Mouse (Mus musculus): ENCODE results near the gene Glis3. TPM values are rescaled to one million over a fixed set of nuclear protein-coding genes. Genes with fewer than 3 reads are reported as not detected.

Gene Glis3
- polyA plus RNA-seq, 1 experiment from 2014 or later, result 2.0 TPM

DNA sequence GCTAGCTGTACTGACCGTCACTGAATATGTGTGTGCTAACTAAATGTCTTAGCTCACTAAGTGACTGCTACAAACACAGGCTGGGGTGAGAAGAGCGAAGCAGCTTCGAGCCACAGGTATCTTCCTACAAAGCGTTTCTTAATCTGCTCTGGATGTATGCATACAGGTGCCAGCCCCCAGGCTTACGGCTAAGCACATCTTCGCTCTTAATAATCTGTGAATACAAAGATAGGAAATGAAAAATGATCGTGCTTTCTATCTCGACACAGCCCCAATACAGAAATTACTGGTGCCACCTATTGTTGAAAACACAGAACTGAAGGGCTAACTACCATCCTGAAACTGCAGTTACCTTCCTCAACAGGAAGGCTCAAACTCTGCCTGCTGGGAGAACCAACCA lies 51.5 kb downstream of the Glis3 start:
- WGBS, result 44% methylated on average over 8 of the region's 8 CpGs
- H3K27ac ChIP-seq (ENCODE audit: low read length), result no peak overlapping the region
- H3K27me3 ChIP-seq (replicated peaks; ENCODE audit: insufficient read depth, low read length), result no peaks in the 10 kb centered on the region
- H3K4me2 ChIP-seq (replicated peaks; ENCODE audit: low read depth, low read length), result no peak overlapping the region
- H3K9me3 ChIP-seq (ENCODE audit: low read length), result no peaks in the 10 kb centered on the region
- no peak overlapping the region for H3K9ac ChIP-seq (replicated peaks; ENCODE audit: low read depth)
- no peaks in the 10 kb centered on the region for H3K36me3 ChIP-seq (ENCODE audit: insufficient read depth, low read length)
- TF ChIP-seq EP300 (IDR thresholded peaks at IDR 0.05) (no peak), CTCF (IDR thresholded peaks at IDR 0.05) (peak; percentile 72)
- no peak for ATAC-seq
- no peaks in the 10 kb centered on the region for H3K4me1 ChIP-seq (ENCODE audit: insufficient read depth, low read depth, low read length)
- H3K4me3 ChIP-seq (ENCODE audit: low read depth, low read length), result no peak overlapping the region
- DNase-seq (ENCODE audit: low spot score), result peak; percentile 55

DNA sequence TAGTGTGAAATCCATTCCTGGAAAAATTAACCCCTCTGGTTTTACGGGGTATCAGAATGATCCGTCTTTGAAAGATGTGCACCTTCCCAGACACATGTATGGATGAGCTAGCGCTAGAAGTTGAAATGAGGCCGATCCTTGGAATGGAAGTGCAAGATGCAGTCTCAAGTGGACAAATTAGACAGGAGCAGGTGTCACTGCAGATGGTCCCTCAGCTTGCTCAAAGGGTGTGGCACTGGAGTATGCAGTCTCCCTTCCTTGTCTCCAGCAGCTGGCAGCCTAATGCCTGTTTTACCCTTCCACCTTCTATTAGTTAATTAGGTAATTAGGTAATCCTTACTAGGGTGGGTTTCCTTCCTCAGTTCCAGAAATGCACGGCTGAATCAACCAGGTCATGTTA lies 53.7 kb downstream of the Glis3 start:
- H3K4me2 ChIP-seq (replicated peaks; ENCODE audit: low read depth, low read length), result no peak overlapping the region
- no peaks in the 10 kb centered on the region for H3K4me1 ChIP-seq (ENCODE audit: insufficient read depth, low read depth, low read length)
- no peaks in the 10 kb centered on the region for H3K36me3 ChIP-seq (ENCODE audit: insufficient read depth, low read length)
- no peak for DNase-seq (ENCODE audit: low spot score)
- ATAC-seq, result no peak
- no peaks in the 10 kb centered on the region for H3K9me3 ChIP-seq (ENCODE audit: low read length)
- H3K9ac ChIP-seq (replicated peaks; ENCODE audit: low read depth), result no peak overlapping the region
- no peak overlapping the region for H3K27ac ChIP-seq (ENCODE audit: low read length)
- 93% methylated on average over 5 of the region's 5 CpGs for WGBS
- no peak overlapping the region for H3K4me3 ChIP-seq (ENCODE audit: low read depth, low read length)
- H3K27me3 ChIP-seq (replicated peaks; ENCODE audit: insufficient read depth, low read length), result no peaks in the 10 kb centered on the region
- no peak for TF ChIP-seq EP300 (IDR thresholded peaks at IDR 0.05)
- TF ChIP-seq CTCF (IDR thresholded peaks at IDR 0.05), result no peak

DNA sequence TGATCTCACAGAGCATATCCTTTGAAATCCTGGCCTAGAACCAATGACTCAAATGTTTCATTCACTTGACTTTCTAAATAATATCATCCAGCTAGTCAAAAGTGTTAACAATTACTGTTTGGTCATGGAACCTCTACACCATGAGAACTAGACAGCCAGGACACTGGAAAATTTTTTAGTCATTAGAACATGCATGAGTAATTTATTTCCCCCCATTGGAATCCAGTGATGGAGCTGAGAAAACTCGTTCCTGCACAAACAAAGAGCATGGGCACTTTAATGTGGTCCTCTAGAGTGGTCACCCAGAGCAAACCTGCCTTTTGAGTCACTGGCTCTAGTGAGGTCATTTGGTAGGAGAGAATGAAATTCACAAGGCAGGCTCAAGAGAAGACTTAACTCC lies 55.3 kb downstream of the Glis3 start:
- DNase-seq (ENCODE audit: low spot score) (no peak), ATAC-seq (no peak)
- no peaks in the 10 kb centered on the region for H3K9me3 ChIP-seq (ENCODE audit: low read length)
- no peaks in the 10 kb centered on the region for H3K27me3 ChIP-seq (replicated peaks; ENCODE audit: insufficient read depth, low read length)
- H3K36me3 ChIP-seq (ENCODE audit: insufficient read depth, low read length), result no peaks in the 10 kb centered on the region
- no peak overlapping the region for H3K4me2 ChIP-seq (replicated peaks; ENCODE audit: low read depth, low read length)
- TF ChIP-seq EP300 (IDR thresholded peaks at IDR 0.05), result no peak
- TF ChIP-seq CTCF (IDR thresholded peaks at IDR 0.05), result no peak
- H3K27ac ChIP-seq (ENCODE audit: low read length), result no peak overlapping the region
- H3K4me3 ChIP-seq (ENCODE audit: low read depth, low read length), result no peak overlapping the region
- 54% methylated on average over 1 of the region's 1 CpGs for WGBS
- no peak overlapping the region for H3K9ac ChIP-seq (replicated peaks; ENCODE audit: low read depth)
- no peaks in the 10 kb centered on the region for H3K4me1 ChIP-seq (ENCODE audit: insufficient read depth, low read depth, low read length)

DNA sequence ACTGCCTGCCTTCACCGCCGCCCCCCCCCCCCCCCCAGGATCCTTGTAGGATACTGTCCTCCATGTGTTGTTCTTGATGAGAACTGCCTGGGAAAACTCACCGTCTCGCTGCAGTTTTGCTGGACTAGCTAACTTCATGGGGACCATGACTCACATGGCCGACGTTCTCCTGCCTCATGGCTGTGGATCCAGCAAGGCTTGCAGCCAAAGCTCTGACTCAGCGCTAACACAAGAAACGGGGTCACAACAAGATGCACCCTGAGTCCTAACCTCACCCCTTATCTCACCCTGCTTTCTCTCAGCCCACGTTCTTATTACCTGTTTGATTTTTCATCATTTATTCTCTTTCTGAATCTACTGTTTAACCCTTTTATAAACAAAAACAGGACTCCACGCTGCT lies 56.2 kb downstream of the Glis3 start:
- H3K27me3 ChIP-seq (replicated peaks; ENCODE audit: insufficient read depth, low read length), result no peaks in the 10 kb centered on the region
- H3K9ac ChIP-seq (replicated peaks; ENCODE audit: low read depth), result no peak overlapping the region
- no peak overlapping the region for H3K4me3 ChIP-seq (ENCODE audit: low read depth, low read length)
- 70% methylated on average over 10 of the region's 10 CpGs for WGBS
- H3K27ac ChIP-seq (ENCODE audit: low read length), result no peak overlapping the region
- no peaks in the 10 kb centered on the region for H3K4me1 ChIP-seq (ENCODE audit: insufficient read depth, low read depth, low read length)
- TF ChIP-seq EP300 (IDR thresholded peaks at IDR 0.05) (no peak), CTCF (IDR thresholded peaks at IDR 0.05) (no peak)
- ATAC-seq (no peak), DNase-seq (ENCODE audit: low spot score) (no peak)
- H3K9me3 ChIP-seq (ENCODE audit: low read length), result no peaks in the 10 kb centered on the region
- no peak overlapping the region for H3K4me2 ChIP-seq (replicated peaks; ENCODE audit: low read depth, low read length)
- no peaks in the 10 kb centered on the region for H3K36me3 ChIP-seq (ENCODE audit: insufficient read depth, low read length)

DNA sequence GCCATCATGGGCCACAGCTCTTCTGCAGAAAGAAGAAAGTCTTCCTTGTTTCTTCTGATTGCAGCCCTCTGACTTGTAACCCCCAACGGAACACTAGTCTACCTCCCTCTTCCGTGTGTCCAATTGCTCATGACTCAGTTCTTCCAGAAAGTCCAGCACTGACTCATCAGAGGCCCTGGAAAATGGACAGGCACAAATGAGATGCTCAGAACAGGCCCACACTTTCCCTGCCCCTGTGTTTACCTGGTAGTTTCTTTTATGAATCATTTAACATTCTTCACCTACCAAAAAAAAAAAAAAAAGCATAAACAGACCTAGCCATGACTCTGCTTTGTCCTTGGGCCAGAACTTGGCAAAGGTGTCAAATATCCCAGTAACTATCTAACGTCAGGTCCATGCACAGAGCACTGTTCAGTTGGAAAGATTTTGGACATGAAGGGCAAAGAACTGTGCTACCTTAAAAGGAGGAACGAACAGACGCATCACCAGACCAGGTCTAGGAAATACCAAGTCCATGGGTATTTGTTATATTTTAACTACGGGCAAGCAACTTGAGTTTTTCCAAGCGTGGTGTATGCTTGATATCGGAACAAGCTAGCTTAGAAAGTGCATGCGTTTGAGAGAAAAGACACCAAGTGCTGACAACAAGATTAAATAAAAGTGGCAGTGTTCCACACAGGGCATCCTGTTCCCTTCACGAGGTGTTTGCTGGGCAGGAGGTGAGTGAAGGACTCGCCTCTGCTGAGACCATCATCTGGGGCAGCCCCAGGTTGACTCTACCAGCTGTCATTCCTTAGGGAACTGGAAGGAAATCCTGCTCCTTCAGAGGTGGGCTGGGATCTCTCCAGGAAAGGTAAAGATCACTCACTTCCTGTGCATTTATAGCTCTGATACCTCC lies 58.0 kb downstream of the Glis3 start:
- no peaks in the 10 kb centered on the region for H3K4me1 ChIP-seq (ENCODE audit: insufficient read depth, low read depth, low read length)
- no peak for TF ChIP-seq CTCF (IDR thresholded peaks at IDR 0.05)
- no peak for TF ChIP-seq EP300 (IDR thresholded peaks at IDR 0.05)
- H3K27me3 ChIP-seq (replicated peaks; ENCODE audit: insufficient read depth, low read length), result no peaks in the 10 kb centered on the region
- no peak overlapping the region for H3K27ac ChIP-seq (ENCODE audit: low read length)
- no peaks in the 10 kb centered on the region for H3K36me3 ChIP-seq (ENCODE audit: insufficient read depth, low read length)
- DNase-seq (ENCODE audit: low spot score), result no peak
- no peak overlapping the region for H3K9ac ChIP-seq (replicated peaks; ENCODE audit: low read depth)
- H3K4me3 ChIP-seq (ENCODE audit: low read depth, low read length), result no peak overlapping the region
- no peaks in the 10 kb centered on the region for H3K9me3 ChIP-seq (ENCODE audit: low read length)
- ATAC-seq, result no peak
- no peak overlapping the region for H3K4me2 ChIP-seq (replicated peaks; ENCODE audit: low read depth, low read length)
- 79% methylated on average over 11 of the region's 11 CpGs for WGBS

DNA sequence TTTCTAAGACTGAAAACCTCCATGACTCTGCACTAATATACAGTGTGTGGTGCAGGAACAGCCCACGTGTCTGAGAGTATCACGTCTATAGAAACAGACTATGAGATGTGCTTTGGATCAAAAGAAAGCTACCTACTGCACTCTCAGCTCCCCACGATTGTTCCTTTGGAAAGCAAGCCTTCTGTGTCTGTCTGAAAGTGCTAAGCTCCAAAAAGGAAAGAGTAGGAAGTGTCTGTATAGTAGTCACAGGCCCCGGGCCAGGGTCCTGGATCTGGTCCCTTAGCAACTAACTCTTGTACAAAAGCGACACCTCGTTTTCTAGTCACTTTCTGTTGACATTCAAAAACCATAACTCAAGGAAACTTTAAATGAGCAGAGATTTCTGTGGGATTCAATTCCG lies 62.1 kb downstream of the Glis3 start:
- ATAC-seq, result no peak
- Histone ChIP-seq H3K4me3 (ENCODE audit: low read depth, low read length) (no peak overlapping the region), H3K9me3 (ENCODE audit: low read length) (no peaks in the 10 kb centered on the region), H3K27ac (ENCODE audit: low read length) (no peak overlapping the region), H3K36me3 (ENCODE audit: insufficient read depth, low read length) (no peaks in the 10 kb centered on the region), H3K9ac (replicated peaks; ENCODE audit: low read depth) (no peak overlapping the region), H3K27me3 (replicated peaks; ENCODE audit: insufficient read depth, low read length) (no peaks in the 10 kb centered on the region), H3K4me1 (ENCODE audit: insufficient read depth, low read depth, low read length) (no peaks in the 10 kb centered on the region), H3K4me2 (replicated peaks; ENCODE audit: low read depth, low read length) (no peak overlapping the region)
- WGBS, result 78% methylated on average over 7 of the region's 7 CpGs
- TF ChIP-seq CTCF (IDR thresholded peaks at IDR 0.05), result no peak
- no peak for TF ChIP-seq EP300 (IDR thresholded peaks at IDR 0.05)
- DNase-seq (ENCODE audit: low spot score), result no peak
